Mouse (Mus musculus) olfactory bulb, adult 2 months (tissue): Measurements from ENCODE around the gene Cdyl2. TPM values are rescaled to one million over a fixed set of nuclear protein-coding genes. Genes with fewer than 3 reads are reported as not detected.
A peak's percentile ranks its signal among the peaks of the same experiment; 100 is the strongest.

Source experiments
- H3K27ac ChIP-seq: fragments of 200-500 bp; 2 replicates; pipeline ENCODE4 v1.5.1; 2012; ENCODE audit warnings: low read depth, low read length; ENCODE audit not compliant: insufficient read depth
- H3K4me1 ChIP-seq: fragments of 200-500 bp; 2 replicates; pipeline ENCODE4 v1.6.1; 2012; ENCODE audit warnings: low read length; ENCODE audit not compliant: control insufficient read depth, insufficient read depth
- H3K4me3 ChIP-seq: fragments of 200-500 bp; 2 replicates; pipeline ENCODE4 v1.5.1; 2012; ENCODE audit warnings: mild to moderate bottlenecking, low read depth, low read length, moderate library complexity; ENCODE audit not compliant: insufficient read depth
- CTCF ChIP-seq: fragments of 200-500 bp; IDR thresholded peaks from 2 replicates; pipeline ENCODE4 v1.5.1; 2012; ENCODE audit warnings: low read depth, mild to moderate bottlenecking, low read length, moderate library complexity; ENCODE audit not compliant: insufficient read depth
- POLR2A ChIP-seq: fragments of 200-500 bp; IDR thresholded peaks from 2 replicates; pipeline ENCODE4 v1.6.1; 2012; ENCODE audit warnings: mild to moderate bottlenecking, low read depth, low read length, moderate library complexity; ENCODE audit not compliant: insufficient read depth
- WGBS: fragments of 180-500 bp; shearing (Covaris S2); methylation state at CpG from one replicate; pipeline ENCODE4 v1.1.7; 2018; 5-methylcytosine and 5-hydroxymethylcytosine counted together
- polyA plus RNA-seq: library from polyadenylated mRNA; stranded (reverse); fragments of >200 nt; gene quantifications from 2 replicates; pipeline ENCODE4 v1.2.4, GENCODE M21; 2012; ENCODE audit warnings: low replicate concordance; ENCODE audit not compliant: missing spikeins, insufficient read depth, insufficient read length

Gene Cdyl2
- polyA plus RNA-seq, 1 experiment = not detected

- Histone ChIP-seq H3K4me3 (no peak overlapping the region), H3K4me1 (peaks cover 16% of the 10 kb centered on the region), H3K27ac (no peak overlapping the region)
- 60% methylated on average over 9 of the region's 9 CpGs for WGBS
- no peak for TF ChIP-seq CTCF
- TF ChIP-seq POLR2A = no peak
These were observed 1.4 kb upstream of the Cdyl2 start for GRCm38 (mm10) chr8:116734176-116734575.

- no peak for TF ChIP-seq CTCF
- TF ChIP-seq POLR2A = no peak
- peaks cover 16% of the 10 kb centered on the region for H3K4me1 ChIP-seq
- H3K4me3 ChIP-seq = peak overlapping the region; percentile 91
- 36% methylated on average over 3 of the region's 3 CpGs for WGBS
- no peak overlapping the region for H3K27ac ChIP-seq
These were observed 840 bp upstream of the Cdyl2 start for GRCm38 (mm10) chr8:116733648-116734014.

GRCm38 (mm10) chr8:116731976-116732683 lies 661 bp downstream of the Cdyl2 start:
- H3K4me3 ChIP-seq = peak overlapping the region; percentile 91
- peaks cover 16% of the 10 kb centered on the region for H3K4me1 ChIP-seq
- WGBS = 1% methylated on average over 43 of the region's 46 CpGs
- no peak overlapping the region; the same call in 1 of the 2 replicates for H3K27ac ChIP-seq
- TF ChIP-seq POLR2A (no peak), CTCF (no peak)

GRCm38 (mm10) chr8:116721451-116721850 lies 11.3 kb downstream of the Cdyl2 start:
- no peak for TF ChIP-seq POLR2A
- no peak for TF ChIP-seq CTCF
- Histone ChIP-seq H3K4me1 (no peaks in the 10 kb centered on the region), H3K4me3 (no peak overlapping the region), H3K27ac (no peak overlapping the region)
- 98% methylated on average over 2 of the region's 2 CpGs for WGBS

- Histone ChIP-seq H3K4me3 (no peak overlapping the region), H3K4me1 (no peaks in the 10 kb centered on the region), H3K27ac (no peak overlapping the region)
- TF ChIP-seq CTCF = no peak
- TF ChIP-seq POLR2A = no peak
- whole genome bisulfite sequencing = 89% methylated on average over 3 of the region's 3 CpGs
These were observed 25.3 kb downstream of the Cdyl2 start for GRCm38 (mm10) chr8:116707496-116707895.

GRCm38 (mm10) chr8:116702501-116702900 lies 30.3 kb downstream of the Cdyl2 start:
- Histone ChIP-seq H3K4me3 (no peak overlapping the region), H3K4me1 (no peaks in the 10 kb centered on the region), H3K27ac (no peak overlapping the region)
- 90% methylated on average over 6 of the region's 6 CpGs for WGBS
- no peak for TF ChIP-seq CTCF

- no peak overlapping the region for H3K27ac ChIP-seq
- no peaks in the 10 kb centered on the region for H3K4me1 ChIP-seq
- TF ChIP-seq CTCF (no peak), POLR2A (no peak)
- H3K4me3 ChIP-seq = no peak overlapping the region
- 86% methylated on average over 15 of the region's 15 CpGs for WGBS
These were observed 39.9 kb downstream of the Cdyl2 start for GRCm38 (mm10) chr8:116692931-116693330.

- no peak overlapping the region for H3K27ac ChIP-seq
- WGBS = 94% methylated on average over 3 of the region's 3 CpGs
- no peak overlapping the region for H3K4me3 ChIP-seq
- H3K4me1 ChIP-seq = 0 out of 2 replicates have a peak, but pooled peaks cover 2% of the 10 kb centered on the region
- TF ChIP-seq POLR2A (no peak), CTCF (no peak)
These were observed 43.0 kb downstream of the Cdyl2 start for GRCm38 (mm10) chr8:116689741-116690140.

- no peak for TF ChIP-seq CTCF
- TF ChIP-seq POLR2A = no peak
- no peak overlapping the region for H3K27ac ChIP-seq
- no peak overlapping the region for H3K4me3 ChIP-seq
- H3K4me1 ChIP-seq = peaks cover 9% of the 10 kb centered on the region
- 97% methylated on average over 1 of the region's 1 CpGs for WGBS
These were observed 56.6 kb downstream of the Cdyl2 start for GRCm38 (mm10) chr8:116676174-116676573.
